Mouse (Mus musculus): ENCODE results near the gene Rdh5.
A peak's percentile ranks its signal among the peaks of the same experiment; 100 is the strongest.

Gene Rdh5

DNA sequence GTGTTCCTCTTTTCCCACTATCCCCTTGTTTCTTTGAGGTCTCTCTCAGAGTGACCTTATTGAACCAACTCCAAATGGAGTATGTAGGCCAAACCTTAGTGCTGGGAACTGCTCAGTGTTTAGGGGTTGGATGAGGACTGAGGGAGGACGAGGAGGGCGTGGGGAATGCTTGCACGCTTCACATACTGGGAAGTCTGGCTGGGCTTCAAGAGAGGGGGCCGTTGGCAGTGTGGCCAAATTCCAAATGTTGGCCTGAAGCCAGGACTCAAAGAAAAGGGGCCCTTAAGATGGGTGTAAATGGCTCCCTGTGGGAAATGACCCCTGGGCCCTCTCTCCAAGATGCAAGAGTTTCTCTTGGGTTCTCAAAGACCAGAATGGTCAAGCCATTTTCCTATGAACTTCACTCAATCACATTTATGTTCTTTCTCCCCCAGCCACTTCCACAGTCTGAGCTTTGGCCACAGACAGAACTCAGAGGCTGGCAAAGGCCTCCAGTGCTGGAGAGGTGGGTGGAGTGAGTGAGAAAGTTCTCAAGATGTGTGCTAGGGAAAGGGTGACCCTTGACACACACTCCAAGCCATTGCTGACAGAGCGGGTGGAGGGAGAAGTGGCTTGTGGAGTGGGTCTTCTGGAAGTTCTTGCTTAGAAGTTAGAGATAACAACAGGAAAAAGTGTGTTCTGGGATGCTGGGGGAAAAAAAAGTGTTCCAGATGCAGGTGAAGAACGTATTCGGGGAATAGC is 7.1 kb upstream of the Rdh5 start:
- no peak for DNase-seq

DNA sequence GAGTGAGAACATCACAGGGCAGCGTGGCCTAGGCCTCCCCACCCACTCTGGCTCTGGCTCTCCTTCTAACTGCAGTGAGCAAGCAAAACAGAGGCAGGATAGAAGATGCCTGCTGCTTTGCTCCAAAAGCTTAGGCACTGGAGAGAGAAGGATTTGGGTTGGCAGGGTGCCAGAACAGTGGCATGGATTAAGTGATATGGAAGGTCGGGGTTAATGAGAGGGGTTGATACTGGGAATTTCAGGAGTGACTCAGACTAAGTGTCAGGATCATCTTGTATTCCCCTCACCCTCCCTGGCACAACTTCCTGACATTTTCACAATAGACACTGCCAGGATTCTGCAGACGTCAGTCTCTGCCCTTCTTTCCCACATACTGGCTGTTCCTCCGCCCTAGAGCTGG is 5.7 kb upstream of the Rdh5 start:
- no peak for DNase-seq

DNA sequence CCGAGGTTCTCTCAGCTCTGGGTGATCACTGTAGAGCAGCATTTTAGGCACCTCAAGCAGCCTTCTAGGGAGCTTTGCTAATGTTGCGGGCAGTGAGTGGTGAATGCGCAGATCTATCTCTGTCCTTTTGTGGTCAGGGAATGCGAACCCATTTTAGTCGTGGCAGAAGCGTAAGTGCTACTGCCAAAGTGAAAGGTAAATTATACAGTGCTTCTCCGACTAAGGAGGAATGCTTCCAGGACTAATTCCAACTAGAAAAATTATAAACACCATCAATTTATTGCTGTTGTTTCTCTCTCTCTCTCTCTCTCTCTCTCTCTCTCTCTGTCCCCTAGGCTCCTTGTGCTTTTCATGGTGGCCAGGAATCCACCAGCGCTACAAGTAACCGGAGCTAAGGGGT is 1.2 kb upstream of the Rdh5 start, which contains the start of gene Bloc1s1:
Bloc1s1 (minus strand) TSS at position 101 of the 400 bp plus-strand sequence.
- no peak for DNase-seq

DNA sequence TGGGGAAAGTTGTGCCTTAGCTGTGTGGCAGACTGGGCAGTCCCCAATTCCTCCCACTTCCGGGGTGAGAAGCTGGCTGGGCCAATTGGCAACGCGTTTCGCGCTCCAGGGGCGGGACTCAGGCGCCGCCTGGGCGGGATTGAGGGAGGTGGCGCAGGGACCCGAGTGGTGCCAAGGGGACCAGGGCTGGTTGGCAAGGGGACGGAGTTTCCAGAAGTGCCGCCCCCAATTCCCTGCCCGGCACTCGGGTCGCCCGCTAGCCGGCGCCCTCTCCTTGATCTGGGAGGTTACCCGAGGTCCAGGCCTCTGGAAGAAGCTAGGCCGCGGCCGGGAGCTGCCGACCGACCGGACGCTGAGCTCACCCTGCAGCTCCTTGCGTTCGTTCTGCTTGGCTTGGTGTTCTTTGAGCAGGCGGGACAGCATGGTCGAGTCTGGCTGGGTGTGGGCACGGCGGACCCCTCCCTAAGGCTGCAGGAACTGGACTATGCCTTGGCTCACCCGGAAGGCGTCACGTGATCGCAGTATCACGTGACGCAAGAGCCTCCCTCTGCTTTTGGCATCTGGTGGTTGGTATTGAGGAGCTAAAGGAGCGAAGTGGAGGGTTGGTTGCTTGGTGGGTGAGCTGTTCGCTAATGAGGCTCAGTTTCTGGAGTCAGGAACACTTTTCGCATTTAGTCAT is 464 bp upstream of the Rdh5 start:
- DNase-seq: peak; percentile 93

DNA sequence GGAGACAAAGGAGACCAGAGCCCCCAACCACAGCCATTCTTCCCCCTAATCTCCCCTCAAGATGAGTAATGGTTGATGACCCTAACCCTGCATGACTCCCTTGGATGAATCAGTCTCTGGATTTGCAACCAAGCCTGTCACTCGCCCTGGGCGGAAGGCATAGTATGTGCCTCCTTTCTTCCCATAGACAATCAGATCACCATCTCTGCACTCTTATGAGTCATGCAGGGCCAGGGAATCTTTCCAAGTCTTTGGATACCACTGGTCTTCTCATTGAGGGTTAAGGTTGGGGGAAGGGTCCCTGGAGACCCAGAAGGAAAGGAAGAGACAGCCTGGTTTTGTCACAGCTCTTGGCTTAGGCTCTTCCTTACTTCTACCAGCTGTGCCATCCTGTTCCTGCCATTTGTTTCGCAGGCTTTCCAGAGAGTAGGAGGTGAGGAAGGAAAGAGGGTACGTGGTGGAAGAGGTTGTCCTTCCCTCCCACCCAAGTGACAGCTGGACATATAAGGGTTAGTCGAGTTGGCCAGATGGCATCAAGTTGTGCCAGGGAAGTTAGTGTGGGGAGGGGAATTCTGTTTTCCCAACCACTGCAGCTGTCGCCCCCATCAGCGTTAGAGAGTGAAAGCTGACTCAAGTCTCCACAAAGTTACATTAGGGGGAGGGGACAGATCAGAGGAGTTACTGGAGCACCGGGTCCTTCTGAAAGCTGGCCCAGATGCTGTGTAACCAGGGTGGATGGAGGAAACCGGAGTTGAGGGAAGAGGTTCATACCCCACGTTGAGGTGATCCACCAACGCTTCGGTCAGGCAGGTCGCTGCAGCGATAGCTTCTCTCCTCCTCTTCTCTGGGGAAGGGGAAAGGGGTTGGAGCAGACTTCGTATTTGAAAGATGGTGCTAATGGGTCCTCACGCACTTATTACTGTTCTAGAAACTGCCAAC is 536 bp downstream of the Rdh5 start:
- no peak for DNase-seq

DNA sequence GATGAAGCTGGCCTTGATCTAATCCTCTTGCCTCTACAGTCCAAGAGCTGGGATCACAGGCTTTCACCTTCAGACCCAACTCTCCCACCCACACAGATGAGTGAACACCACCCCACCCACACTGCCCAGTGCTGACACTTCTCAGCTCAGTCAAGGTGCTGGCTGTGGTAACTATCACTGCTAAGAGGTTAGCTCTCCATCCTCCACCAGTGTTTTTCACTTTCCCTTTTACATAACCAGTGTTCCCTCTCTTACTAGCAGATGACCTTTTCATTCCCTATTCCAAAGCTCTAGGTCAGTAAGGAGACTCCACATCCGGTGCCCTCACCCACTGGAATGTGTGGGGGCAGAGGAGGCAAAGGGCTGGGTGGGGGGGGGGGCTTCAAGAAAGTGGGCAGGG is 1.4 kb downstream of the Rdh5 start:
- DNase-seq: no peak

DNA sequence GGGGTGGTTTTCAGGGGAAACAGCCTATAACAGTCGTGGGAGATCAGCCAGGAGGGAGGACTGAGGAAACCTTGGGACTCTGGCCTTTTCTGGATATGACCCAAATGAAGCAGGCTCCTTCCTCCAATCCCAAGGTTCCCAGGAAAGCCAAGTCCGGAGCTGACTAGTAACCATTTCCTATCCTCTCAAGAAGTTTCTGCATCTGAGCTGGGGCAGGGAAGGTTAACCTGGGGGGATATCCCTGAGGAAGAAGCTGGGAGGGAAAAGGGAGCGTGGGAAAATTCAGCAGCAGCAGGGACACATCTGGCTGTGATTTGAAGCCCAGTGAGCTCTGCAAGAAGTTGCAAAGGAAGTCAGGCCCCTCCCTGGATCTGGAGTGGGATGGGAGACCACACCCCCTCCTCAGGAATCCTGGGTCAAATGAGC is 1.9 kb downstream of the Rdh5 start:
- DNase-seq: peak; percentile 26

DNA sequence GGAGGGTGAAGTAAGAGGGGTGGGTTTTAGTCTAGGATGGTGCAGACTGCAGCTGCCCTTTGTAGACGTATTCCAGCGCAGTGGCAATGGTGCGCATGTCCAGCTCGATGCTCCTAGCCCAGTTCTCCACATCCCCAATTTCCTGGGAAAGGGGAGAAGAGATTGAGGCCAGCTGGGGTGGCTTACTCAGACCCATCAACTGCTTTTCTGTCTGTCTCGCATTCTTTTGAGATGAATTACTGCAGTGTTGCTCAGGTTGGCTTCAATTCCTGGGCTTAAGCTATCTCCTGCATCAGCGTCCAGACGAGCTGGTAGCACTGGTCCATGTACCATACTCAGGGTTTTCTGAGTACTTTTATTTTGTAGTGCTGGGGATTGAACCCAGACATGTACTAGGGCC is 2.7 kb downstream of the Rdh5 start:
- DNase-seq: no peak

DNA sequence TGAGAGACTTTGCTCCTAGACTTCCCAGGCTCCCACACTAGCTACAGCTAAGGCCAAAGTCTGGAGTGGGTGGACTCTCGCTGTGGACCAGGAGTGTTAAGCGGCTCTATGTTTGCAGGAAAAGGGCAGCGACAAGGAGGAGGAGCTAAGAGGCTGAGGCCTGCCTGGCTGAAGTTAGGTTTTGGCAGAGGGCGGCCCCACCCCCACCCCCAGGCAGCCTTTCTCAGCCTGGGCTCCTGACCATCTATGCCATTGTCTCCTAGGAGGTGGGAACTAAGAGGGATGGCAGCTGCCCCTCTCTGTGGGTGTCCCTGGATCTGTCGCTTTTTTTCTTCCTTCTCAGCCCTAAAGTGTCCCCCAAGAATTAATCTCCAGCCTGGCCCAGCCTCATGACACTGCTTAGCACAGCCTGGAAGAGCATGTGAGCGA is 3.5 kb downstream of the Rdh5 start:
- no peak for DNase-seq

DNA sequence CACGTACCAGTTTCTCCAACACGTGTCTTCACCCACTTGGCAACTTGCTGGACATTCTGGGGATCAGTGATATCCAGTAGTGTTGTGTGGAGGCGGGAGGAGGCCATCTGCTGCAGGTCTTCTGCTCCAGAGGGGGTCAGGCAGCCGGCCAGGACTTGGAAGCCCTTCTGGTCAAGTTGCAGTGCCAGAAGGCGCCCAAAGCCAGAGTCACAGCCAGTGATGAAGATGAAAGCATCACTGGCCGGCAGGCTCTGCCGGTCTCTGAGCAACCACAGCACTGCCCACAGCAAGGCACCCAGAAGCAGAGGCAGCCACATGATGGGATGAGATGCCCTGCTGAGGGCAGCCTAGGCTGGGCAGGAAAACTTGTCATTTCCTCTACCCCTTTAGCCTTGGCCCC is 4.4 kb downstream of the Rdh5 start:
- DNase-seq: no peak

DNA sequence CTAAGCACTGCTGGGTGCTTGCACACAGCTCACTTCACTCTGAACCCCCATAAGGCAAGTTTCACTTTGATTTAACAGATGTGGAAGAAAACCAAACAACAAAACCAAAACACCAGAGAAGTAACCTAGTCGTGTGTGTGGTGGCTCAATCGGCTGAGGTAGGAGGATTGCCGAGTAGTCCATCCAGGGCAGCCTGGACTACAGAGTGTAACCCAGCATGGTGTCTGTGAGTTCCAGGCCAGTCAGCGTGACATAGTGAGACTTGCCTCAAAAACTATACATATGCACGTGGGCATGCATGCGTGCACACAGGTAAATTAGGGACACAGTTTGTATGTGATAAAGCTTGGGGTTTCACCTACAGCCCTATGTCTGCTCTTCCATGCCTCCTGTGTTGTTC is 5.3 kb downstream of the Rdh5 start:
- DNase-seq: no peak

DNA sequence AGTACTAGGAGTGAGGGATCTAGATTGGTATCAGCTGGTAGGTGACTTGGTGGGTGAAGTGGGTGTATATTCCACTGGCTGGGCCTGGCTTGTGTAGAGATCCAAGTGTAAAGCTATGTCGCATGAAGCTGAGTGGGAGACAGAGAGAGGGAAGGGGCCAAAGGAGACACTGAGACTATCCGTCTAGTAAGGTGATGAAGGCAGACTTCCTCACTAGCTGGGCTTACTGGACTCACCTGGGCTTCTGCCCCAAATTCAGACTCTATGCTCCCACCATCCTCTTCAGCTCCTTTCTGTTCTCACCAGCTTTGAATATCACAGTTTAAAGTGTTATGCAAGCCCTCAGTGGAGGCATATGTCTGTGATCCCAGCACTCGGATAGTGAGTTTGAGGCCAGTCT is 6.0 kb downstream of the Rdh5 start:
- DNase-seq: no peak

DNA sequence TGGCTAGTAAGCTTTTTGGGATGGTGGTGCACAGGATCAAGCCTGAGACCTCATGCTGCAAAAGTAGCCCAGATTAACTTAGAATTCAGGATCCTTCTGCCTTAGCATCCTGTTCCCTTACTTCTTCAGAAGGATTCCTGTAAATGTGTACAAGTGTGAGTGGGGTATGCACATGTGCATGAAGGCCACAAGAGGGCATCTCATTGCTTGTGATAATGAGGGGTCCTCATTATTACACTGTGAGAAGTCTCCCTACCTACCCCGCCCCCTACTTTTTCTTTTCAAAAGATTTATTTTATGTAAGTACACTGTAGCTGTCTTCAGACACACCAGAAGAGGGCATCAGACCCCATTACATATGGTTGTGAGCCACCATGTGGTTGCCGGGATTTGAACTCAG is 7.1 kb downstream of the Rdh5 start:
- no peak for DNase-seq

DNA sequence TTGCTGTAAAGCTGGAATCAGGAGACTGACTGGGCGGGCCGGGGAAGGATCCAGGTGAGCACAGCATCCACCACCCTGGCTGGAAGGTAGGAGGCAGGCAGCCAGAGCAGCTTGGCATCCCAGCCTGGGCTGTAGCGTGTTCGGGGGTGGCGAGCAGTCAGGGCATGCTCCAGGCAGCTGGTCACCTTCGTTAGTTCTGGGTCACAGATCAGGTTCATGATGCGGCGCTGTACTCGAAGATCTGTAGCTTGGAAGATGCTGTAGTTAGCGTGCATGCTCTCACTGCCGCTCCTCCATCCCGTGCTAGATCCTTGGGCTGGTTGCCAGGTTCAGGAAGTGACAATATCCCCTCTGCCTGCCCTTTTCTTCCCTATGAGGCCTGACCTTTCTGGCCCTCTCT is 9.0 kb downstream of the Rdh5 start:
- DNase-seq: no peak

DNA sequence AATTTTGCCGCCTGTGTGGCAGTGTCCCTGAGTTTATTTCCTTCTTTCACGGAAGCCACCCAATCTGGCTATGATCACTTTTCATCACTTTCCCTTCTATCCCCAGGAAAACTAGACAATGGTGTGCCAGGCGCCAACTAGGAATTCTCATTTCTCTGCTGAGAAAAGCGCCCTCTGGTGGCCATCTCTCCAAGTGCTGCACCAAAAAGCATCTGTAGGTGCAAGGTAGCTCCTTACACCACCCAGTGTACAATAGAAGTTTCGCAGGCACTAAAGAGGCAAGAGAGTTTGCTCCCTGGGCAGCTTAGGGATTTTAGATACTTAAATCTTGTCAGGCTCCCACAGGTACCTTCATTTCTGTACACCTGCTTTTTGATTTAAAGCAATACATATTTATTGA is 9.5 kb downstream of the Rdh5 start:
- peak; percentile 93 for DNase-seq

DNA sequence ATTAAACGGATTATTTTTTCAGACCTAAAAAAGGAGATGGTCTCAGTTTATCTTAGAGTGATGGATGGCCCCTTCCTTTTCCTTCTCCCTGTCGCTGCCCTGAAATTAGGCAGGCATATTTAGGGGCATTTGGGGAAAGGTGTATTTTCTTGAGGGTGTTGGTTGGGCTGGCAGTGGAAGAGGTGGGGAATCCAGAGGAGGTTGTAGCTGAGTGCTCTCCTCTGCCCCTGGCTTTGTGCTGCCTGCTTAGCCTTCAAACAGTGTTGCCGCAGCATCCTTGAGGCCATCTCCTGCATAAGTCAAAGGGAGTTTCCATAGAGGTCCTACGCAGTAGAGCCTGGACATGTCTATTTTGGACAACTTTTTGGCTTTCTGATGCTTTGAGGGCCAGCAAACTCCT is 9.9 kb downstream of the Rdh5 start:
- no peak for DNase-seq

DNA sequence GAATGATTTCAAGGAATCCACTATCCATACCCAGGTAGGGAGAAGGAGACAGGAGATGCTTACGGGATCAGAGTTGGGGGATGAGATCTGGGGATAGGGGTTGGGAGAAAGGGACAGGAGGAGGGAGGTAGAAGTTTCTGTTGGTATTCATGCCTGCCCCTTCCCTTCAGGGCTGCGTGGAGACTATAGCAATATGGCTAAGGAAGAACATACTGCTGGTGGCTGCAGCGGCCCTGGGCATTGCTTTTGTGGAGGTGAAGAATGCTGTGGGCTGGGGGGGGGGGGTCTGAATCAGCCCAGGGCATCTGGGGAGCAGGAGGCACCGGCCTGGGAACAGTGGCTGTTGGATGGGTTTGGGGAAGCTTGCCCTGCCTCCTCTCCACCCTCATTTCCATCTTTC is 10.4 kb downstream of the Rdh5 start:
- no peak for DNase-seq

DNA sequence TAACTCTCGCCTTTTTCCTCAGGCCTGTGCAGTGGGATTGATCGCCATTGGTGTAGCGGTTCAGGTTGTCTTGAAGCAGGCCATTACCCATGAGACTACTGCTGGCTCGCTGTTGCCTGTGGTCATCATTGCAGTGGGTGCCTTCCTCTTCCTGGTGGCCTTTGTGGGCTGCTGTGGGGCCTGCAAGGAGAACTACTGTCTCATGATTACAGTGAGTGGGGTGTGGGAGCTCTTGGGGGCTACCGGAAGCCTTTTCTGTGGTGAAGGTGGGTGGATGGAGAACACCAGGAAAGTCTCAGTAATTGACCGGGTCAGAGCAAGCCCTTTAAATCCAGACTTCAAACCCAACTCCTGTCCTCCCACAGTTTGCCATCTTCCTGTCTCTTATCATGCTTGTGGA is 11.3 kb downstream of the Rdh5 start:
- no peak for DNase-seq

DNA sequence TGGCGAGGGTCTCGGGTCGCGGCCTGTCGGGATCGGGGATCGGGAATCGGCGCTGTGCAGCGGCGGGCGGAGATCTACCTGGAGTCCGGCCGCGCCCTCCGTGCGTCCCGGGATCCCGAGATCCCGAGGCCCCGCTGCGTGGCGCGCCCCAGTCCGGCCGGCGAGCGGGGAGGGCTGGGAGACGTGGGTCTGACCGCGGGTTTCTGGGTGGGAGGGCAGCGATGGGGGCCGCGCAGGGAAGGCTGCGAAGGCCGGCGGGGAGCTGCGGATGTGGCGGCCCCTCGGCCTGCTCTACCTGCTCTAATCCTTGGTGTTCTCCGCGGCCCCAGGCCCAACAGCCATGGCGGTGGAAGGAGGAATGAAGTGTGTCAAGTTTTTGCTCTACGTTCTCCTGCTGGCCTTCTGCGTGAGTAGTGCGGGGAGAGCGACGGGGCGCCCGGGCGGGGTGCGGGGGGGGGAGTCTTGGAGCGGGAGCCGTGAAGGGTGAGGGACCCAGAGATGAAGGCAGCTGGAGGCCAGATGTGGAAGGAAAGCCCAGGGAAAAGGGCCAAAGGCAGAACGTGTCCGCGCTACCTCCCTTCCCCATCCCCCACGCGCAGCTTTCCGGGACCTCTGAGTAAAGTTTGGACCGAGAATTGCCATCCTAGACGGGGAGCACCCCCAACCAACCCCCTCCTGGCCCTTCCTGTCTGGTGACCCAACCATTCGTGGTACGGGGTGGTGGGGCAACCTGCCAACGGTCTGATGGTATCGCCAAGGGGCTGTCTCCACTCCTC is 12.4 kb downstream of the Rdh5 start:
- DNase-seq: peak; percentile 72

DNA sequence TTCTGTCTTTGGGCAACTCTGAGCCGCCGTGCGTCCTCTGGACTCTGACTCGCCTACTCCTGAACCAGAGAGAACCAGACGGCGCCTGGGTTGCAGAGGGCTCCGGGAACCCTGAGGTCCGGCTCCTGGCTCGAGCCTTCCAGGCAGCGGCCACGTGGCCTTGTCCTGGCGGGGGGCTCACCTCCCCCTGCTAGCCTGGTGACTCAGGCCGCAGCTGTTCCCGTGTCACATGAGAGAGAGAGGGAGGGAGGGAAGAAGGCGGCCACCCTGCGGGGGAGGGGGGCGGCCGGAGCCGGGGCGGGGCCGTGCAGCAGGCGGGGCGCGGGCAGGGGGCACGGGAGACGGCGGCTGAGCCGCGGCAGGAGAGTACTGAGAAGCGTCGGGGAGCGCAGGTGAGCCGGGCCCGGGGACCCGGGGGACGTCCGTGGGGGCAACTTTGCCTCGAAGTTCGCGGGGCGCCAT is 13.1 kb downstream of the Rdh5 start:
- peak; percentile 91 for DNase-seq

DNA sequence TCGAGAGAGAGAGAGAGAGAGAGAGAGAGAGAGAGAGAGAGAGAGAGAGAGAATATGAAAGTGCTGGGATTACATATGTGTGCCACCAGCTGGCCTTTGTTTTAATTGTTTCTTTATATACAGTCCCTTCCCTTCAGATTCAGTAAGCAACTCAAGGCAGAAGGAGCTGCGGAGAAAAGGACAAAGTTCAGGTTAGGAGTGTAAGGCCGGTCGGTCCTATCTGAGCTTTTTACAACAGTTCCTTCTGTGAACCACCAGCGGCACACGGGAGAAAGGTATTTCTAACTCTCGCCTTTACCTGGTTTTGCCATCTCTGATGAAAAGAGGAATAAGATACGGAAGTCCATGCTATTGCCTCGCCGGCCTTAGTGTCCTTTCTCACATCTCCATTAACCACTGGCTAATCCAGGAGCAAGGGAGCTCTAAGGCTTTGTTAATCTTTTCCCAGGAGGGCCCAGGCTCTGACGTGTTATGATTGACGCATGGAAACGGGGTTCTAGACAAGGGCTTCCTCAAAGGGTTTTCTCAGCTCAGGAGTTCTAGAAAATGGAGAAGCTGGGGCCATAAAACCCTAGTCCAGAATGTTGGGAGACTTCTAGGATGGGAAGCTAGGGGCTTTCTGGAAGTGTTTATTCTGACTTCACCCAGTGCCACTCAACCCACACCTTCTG is 13.8 kb downstream of the Rdh5 start:
- peak; percentile 35 for DNase-seq

DNA sequence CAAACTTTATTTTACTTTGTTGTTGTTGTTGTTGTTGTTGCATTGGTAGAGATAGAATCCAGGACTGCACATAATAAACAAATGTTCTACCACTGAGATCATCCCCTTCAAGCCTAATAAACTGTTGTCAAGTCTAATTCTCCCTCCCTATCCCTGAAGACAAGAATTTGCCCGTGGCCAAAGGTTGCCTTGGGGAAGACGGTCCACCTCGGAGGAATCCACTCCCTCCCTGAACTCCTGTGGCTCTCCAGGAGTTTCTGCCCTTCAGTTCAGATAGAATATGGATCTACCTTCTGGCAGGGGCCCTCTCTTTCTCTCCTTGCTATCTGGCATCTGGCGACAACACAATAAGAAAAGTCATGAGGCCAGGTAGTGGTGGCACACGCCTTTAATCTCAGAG is 17.9 kb downstream of the Rdh5 start:
- DNase-seq: no peak
